Mouse (Mus musculus) retina, postnatal 1 day (tissue): ENCODE data around the gene Syn3.
"Not testable (repeated sequence)": the region's sequence is repeated elsewhere in the genome, so short reads cannot be mapped to it uniquely, and the experiment has no call there.

ENCODE experiments used
- DNase-seq: peaks from one replicate; pipeline ENCODE4 v3.0.0-alpha.2; 2012

Gene Syn3

GRCm38 (mm10) chr10:86468612-86469546 is 29.8 kb downstream of the Syn3 start:
- DNase-seq: no peak

GRCm38 (mm10) chr10:86463538-86464199 is 35.0 kb downstream of the Syn3 start:
- peak; percentile 81 for DNase-seq

GRCm38 (mm10) chr10:86459643-86460042 is 39.1 kb downstream of the Syn3 start:
- DNase-seq: peak; percentile 80

- DNase-seq: peak; percentile 85
Observed at GRCm38 (mm10) chr10:86457665-86458209, 41.0 kb downstream of the Syn3 start.

GRCm38 (mm10) chr10:86457195-86457594 is 41.5 kb downstream of the Syn3 start:
- peak; percentile 85 for DNase-seq

- DNase-seq: no peak
Observed at GRCm38 (mm10) chr10:86455296-86456055, 43.2 kb downstream of the Syn3 start.

GRCm38 (mm10) chr10:86452326-86452995 is 46.2 kb downstream of the Syn3 start:
- peak; percentile 81 for DNase-seq

GRCm38 (mm10) chr10:86451294-86451693 is 47.4 kb downstream of the Syn3 start:
- no peak for DNase-seq

GRCm38 (mm10) chr10:86446649-86447048 is 52.0 kb downstream of the Syn3 start:
- no peak for DNase-seq

- DNase-seq: no peak
Observed at GRCm38 (mm10) chr10:86445207-86445606, 53.5 kb downstream of the Syn3 start.

- no peak for DNase-seq
Observed at GRCm38 (mm10) chr10:86444665-86445064, 54.0 kb downstream of the Syn3 start.

- DNase-seq: no peak
Observed at GRCm38 (mm10) chr10:86441765-86442164, 56.9 kb downstream of the Syn3 start.

GRCm38 (mm10) chr10:86439640-86440039 is 59.1 kb downstream of the Syn3 start:
- DNase-seq: no peak

GRCm38 (mm10) chr10:86437294-86437693 is 61.4 kb downstream of the Syn3 start:
- DNase-seq: no peak

GRCm38 (mm10) chr10:86435006-86435405 is 63.7 kb downstream of the Syn3 start:
- DNase-seq: not testable (repeated sequence)

GRCm38 (mm10) chr10:86429651-86430050 is 69.0 kb downstream of the Syn3 start:
- no peak for DNase-seq

- no peak for DNase-seq
Observed at GRCm38 (mm10) chr10:86427956-86428355, 70.7 kb downstream of the Syn3 start.

GRCm38 (mm10) chr10:86425690-86426530 is 72.8 kb downstream of the Syn3 start:
- no peak for DNase-seq

- no peak for DNase-seq
Observed at GRCm38 (mm10) chr10:86421731-86422370, 76.8 kb downstream of the Syn3 start.

GRCm38 (mm10) chr10:86418931-86419330 is 79.8 kb downstream of the Syn3 start:
- DNase-seq: no peak

GRCm38 (mm10) chr10:86418345-86418744 is 80.4 kb downstream of the Syn3 start:
- DNase-seq: no peak
